Mouse (Mus musculus) heart, adult 2 months (tissue): Measurements from ENCODE around the gene Mul1. TPM values are rescaled to one million over a fixed set of nuclear protein-coding genes. Genes with fewer than 3 reads are reported as not detected.

ENCODE experiments used
- DNase-seq, 2 experiments: peaks; one replicate each; pipeline ENCODE4 v3.0.0; 2021
- H3K27ac ChIP-seq: fragments of 200-600 bp; 2 replicates; pipeline ENCODE4 v1.8.1; 2022
- H3K27me3 ChIP-seq: fragments of 200-500 bp; 2 replicates; pipeline ENCODE4 v1.6.1; 2012; ENCODE audit warnings: mild to moderate bottlenecking, low read length, inconsistent platforms, mixed read lengths; ENCODE audit not compliant: control insufficient read depth, insufficient read depth
- H3K36me3 ChIP-seq: fragments of 200-500 bp; 2 replicates; pipeline ENCODE4 v1.6.1; 2012; ENCODE audit warnings: low read length, inconsistent platforms; ENCODE audit not compliant: control insufficient read depth, insufficient read depth
- H3K4me1 ChIP-seq: fragments of 200-500 bp; 2 replicates; pipeline ENCODE4 v1.6.1; 2011; ENCODE audit warnings: low read length; ENCODE audit not compliant: control insufficient read depth, insufficient read depth
- H3K4me3 ChIP-seq: fragments of 200-600 bp; 2 replicates; pipeline ENCODE4 v1.8.1; 2022
- H3K79me2 ChIP-seq: fragments of 200-500 bp; replicated peaks from 2 replicates; pipeline ENCODE4 v1.6.1; 2012; ENCODE audit warnings: mild to moderate bottlenecking, inconsistent platforms, low read length, moderate library complexity, mixed read lengths; ENCODE audit not compliant: control insufficient read depth, insufficient read depth
- H3K9ac ChIP-seq: fragments of 200-500 bp; 2 replicates; pipeline ENCODE4 v1.6.1; 2012; ENCODE audit warnings: low read depth, mild to moderate bottlenecking, control low read depth, inconsistent platforms, low read length, mixed read lengths
- CTCF ChIP-seq: fragments of 200-600 bp; IDR thresholded peaks from 2 replicates; pipeline ENCODE4 v1.8.1; 2022; ENCODE audit warnings: antibody characterized with exemption, mild to moderate bottlenecking, moderate library complexity
- EP300 ChIP-seq: fragments of 200-500 bp; IDR thresholded peaks from 2 replicates; pipeline ENCODE4 v1.6.1; 2011; ENCODE audit warnings: low read depth, low read length, control low read depth; ENCODE audit not compliant: insufficient read depth
- POLR2A ChIP-seq: fragments of 200-500 bp; IDR thresholded peaks from 2 replicates; pipeline ENCODE4 v1.6.1; 2011; ENCODE audit warnings: mild to moderate bottlenecking, low read depth, low read length, control low read depth; ENCODE audit not compliant: insufficient read depth
- WGBS: fragments of 180-500 bp; shearing (Covaris S2); methylation state at CpG from one replicate; pipeline ENCODE4 v1.1.7; 2018; 5-methylcytosine and 5-hydroxymethylcytosine counted together
- intact Hi-C: fragments of 180-260 bp; cut with DNase I; formaldehyde crosslinking; loops from one replicate; pipeline ENCODE4 v1.15.1; 2025
- polyA plus RNA-seq: library from polyadenylated mRNA; depleted of rRNA; stranded (reverse); fragments of >200 nt; gene quantifications from 2 replicates; pipeline ENCODE4 v1.2.3, GENCODE M21; 2012
- total RNA-seq, 2 experiments: library from RNA; stranded (reverse); gene quantifications; 2 replicates each; pipeline ENCODE4 v1.2.3; 2021

Gene Mul1
- total and polyA plus RNA-seq, 3 experiments = 25.3 to 75.5 (median 75.0) TPM

GRCm38 (mm10) chr4:138429778-138430177, 4.7 kb upstream of the Mul1 start:
- peaks cover 2% of the 10 kb centered on the region for H3K79me2 ChIP-seq
- H3K9ac ChIP-seq = no peak overlapping the region
- WGBS = 31% methylated on average over 3 of the region's 3 CpGs
- H3K27ac ChIP-seq = no peak overlapping the region
- no peak overlapping the region for H3K4me3 ChIP-seq
- peaks cover 2% of the 10 kb centered on the region; the same call in 1 of the 2 replicates for H3K4me1 ChIP-seq
- DNase-seq = no peak
- no peaks in the 10 kb centered on the region for H3K27me3 ChIP-seq
- no peaks in the 10 kb centered on the region for H3K36me3 ChIP-seq
- TF ChIP-seq EP300 (no peak), POLR2A (no peak), CTCF (peak; percentile 71)
- intact Hi-C loops = loop anchor here (5.0 kb wide), 1 partner anchor 212 kb away; the partner anchor contains the start of gene Hp1bp3

GRCm38 (mm10) chr4:138431340-138431739, 3.1 kb upstream of the Mul1 start:
- peaks cover 4% of the 10 kb centered on the region for H3K79me2 ChIP-seq
- intact Hi-C loops = no loop called here
- TF ChIP-seq POLR2A (no peak), CTCF (no peak), EP300 (no peak)
- no peak overlapping the region for H3K27ac ChIP-seq
- no peaks in the 10 kb centered on the region for H3K36me3 ChIP-seq
- no peak overlapping the region for H3K9ac ChIP-seq
- H3K4me1 ChIP-seq = peaks cover 3% of the 10 kb centered on the region; the same call in 1 of the 2 replicates
- no peak for DNase-seq
- no peak overlapping the region for H3K4me3 ChIP-seq
- no peaks in the 10 kb centered on the region for H3K27me3 ChIP-seq
- 35% methylated on average over 8 of the region's 8 CpGs for WGBS

GRCm38 (mm10) chr4:138440062-138440461, 5.6 kb downstream of the Mul1 start:
- H3K27ac ChIP-seq = no peak overlapping the region
- peaks cover 2% of the 10 kb centered on the region; the same call in 1 of the 2 replicates for H3K4me1 ChIP-seq
- TF ChIP-seq POLR2A = no peak
- TF ChIP-seq CTCF = no peak
- no peak for TF ChIP-seq EP300
- no peaks in the 10 kb centered on the region for H3K27me3 ChIP-seq
- DNase-seq = no peak
- intact Hi-C loops = no loop called here
- no peak overlapping the region for H3K4me3 ChIP-seq
- H3K36me3 ChIP-seq = no peaks in the 10 kb centered on the region
- 26% methylated on average over 3 of the region's 3 CpGs for WGBS
- no peak overlapping the region for H3K9ac ChIP-seq
- H3K79me2 ChIP-seq = no peaks in the 10 kb centered on the region; the same call in 1 of the 2 replicates

- Histone ChIP-seq H3K36me3 (no peaks in the 10 kb centered on the region), H3K79me2 (no peaks in the 10 kb centered on the region), H3K27me3 (no peaks in the 10 kb centered on the region), H3K4me1 (no peaks in the 10 kb centered on the region), H3K27ac (no peak overlapping the region), H3K4me3 (no peak overlapping the region), H3K9ac (no peak overlapping the region)
- TF ChIP-seq EP300 (no peak), CTCF (no peak), POLR2A (no peak)
- intact Hi-C loops = no loop called here
- DNase-seq = no peak
- 26% methylated on average over 5 of the region's 5 CpGs for WGBS
These were observed 10.5 kb downstream of the Mul1 start for GRCm38 (mm10) chr4:138444941-138445340.

GRCm38 (mm10) chr4:138446981-138447380, 12.5 kb downstream of the Mul1 start:
- H3K4me3 ChIP-seq = no peak overlapping the region
- no peak for TF ChIP-seq POLR2A
- no peak for TF ChIP-seq EP300
- TF ChIP-seq CTCF = no peak
- no peaks in the 10 kb centered on the region for H3K4me1 ChIP-seq
- no peak for DNase-seq
- 15% methylated on average over 13 of the region's 13 CpGs for WGBS
- H3K9ac ChIP-seq = no peak overlapping the region
- H3K36me3 ChIP-seq = no peaks in the 10 kb centered on the region
- no peak overlapping the region for H3K27ac ChIP-seq
- H3K27me3 ChIP-seq = no peaks in the 10 kb centered on the region
- no peaks in the 10 kb centered on the region for H3K79me2 ChIP-seq
- intact Hi-C loops = loop anchor here (1.0 kb wide), 3 partner anchors 115 to 404 kb away; no protein-coding TSS in a partner anchor

- Histone ChIP-seq H3K79me2 (no peaks in the 10 kb centered on the region), H3K4me3 (no peak overlapping the region), H3K27ac (no peak overlapping the region), H3K9ac (no peak overlapping the region), H3K4me1 (no peaks in the 10 kb centered on the region), H3K27me3 (no peaks in the 10 kb centered on the region), H3K36me3 (no peaks in the 10 kb centered on the region)
- TF ChIP-seq CTCF = no peak; the same call in 1 of the 2 replicates
- peak; percentile 96 for TF ChIP-seq EP300
- intact Hi-C loops = loop anchor here (1.0 kb wide), 3 partner anchors 115 to 404 kb away; no protein-coding TSS in a partner anchor
- WGBS = under 1% methylated on average over 8 of the region's 8 CpGs
- peak; percentile 84 to 92 for DNase-seq
These were observed 12.9 kb downstream of the Mul1 start for GRCm38 (mm10) chr4:138447387-138447786.
